Mouse (Mus musculus) frontal cortex, postnatal 10 days (tissue): Measurements from ENCODE around the gene Hnrnpul2.
"Not testable (repeated sequence)": the region's sequence is repeated elsewhere in the genome, so short reads cannot be mapped to it uniquely, and the experiment has no call there.

Experiments
- DNase-seq, 2 experiments: peaks; one replicate each; pipeline ENCODE4 v3.0.0; 2022; ENCODE audit warnings: low spot score in 2 of 2, mixed read lengths in 1 of 2

Hnrnpul2 gene

GRCm38 (mm10) chr19:8818301-8818798, 1.5 kb upstream of the Hnrnpul2 start:
- DNase-seq: no peak

- DNase-seq: peak; percentile 97 to 99
Measured at GRCm38 (mm10) chr19:8818801-8819595, 812 bp upstream of the Hnrnpul2 start, which contains the start of gene Ttc9c. Gene Ttc9c (minus strand): TSS chr19:8819333.

DNA sequence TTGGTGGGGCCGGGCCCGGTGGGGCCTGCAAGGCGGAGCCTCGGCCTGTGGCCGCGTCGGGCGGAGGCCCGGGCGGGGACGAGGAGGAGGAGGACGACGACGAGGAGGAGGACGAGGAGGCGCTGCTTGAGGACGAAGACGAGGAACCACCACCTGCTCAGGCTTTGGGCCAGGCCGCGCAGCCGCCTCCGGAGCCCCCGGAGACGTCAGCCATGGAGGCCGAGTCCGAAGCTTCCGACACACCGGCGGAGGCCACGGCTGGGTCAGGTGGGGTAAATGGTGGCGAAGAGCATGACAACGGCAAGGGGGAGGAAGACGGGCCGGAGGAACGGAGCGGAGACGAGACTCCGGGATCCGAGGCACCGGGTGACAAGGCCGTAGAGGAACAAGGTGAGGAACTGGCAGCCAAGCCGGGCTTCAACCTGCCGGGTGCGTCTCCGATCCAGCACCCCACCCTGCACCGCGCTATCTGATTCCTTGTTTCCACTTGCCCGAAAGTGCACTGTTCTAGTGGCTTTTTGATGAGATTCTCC, 680 bp downstream of the Hnrnpul2 start:
- no peak for DNase-seq

- no peak for DNase-seq
Measured at GRCm38 (mm10) chr19:8821146-8821545, 1.3 kb downstream of the Hnrnpul2 start.

- no peak for DNase-seq
Measured at GRCm38 (mm10) chr19:8822696-8823095, 2.9 kb downstream of the Hnrnpul2 start.

DNA sequence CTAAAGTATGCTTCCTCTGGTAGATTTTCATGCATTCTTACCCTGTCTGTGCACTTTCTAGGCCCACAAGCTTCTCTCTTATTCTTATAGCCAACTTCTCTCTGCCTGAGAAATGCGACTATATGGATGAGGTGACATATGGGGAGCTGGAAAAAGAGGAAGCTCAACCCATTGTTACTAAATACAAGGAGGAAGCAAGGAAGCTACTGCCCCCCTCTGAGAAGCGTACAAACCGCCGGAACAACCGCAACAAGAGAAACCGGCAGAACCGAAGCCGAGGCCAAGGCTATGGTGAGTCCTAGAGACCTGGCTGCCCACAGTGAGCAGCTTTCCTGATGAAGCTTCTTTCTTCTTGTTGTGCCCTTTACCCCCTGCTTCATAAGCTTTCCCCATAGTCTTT, 9.8 kb downstream of the Hnrnpul2 start, which contains the start of gene AC129217.1:
TSS of gene AC129217.1 (plus strand) at position 114 of the 400 bp plus-strand sequence.
- DNase-seq: no peak

- DNase-seq: no peak
Measured at GRCm38 (mm10) chr19:8830664-8831063, 10.9 kb downstream of the Hnrnpul2 start.

- DNase-seq: no peak
Measured at GRCm38 (mm10) chr19:8831262-8831661, 11.5 kb downstream of the Hnrnpul2 start.

GRCm38 (mm10) chr19:8832971-8833370, 13.2 kb downstream of the Hnrnpul2 start:
- no peak for DNase-seq

DNA sequence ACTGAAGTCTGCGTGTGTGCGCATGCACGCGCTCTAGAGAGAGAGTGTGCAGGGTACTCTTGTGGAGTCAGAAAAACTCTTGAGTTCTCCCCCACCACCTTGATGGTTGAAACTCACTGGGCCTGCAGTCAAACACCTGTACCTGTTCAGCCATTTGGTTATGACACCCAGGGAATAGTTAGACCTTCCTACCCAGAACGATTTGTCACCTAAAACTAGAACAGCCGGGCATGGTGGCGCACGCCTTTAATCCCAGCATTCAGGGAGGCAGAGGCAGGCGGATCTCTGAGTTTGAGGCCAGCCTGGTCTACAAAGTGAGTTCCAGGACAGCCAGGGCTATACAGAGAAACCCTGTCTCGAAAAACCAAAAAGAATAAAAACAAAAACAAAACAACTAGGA, 16.5 kb downstream of the Hnrnpul2 start:
- DNase-seq: not testable (repeated sequence)

- peak; percentile 85 to 86 for DNase-seq
Measured at GRCm38 (mm10) chr19:8837251-8837791, 17.5 kb downstream of the Hnrnpul2 start, which contains the start of gene Bscl2. Gene Bscl2 (plus strand): TSS chr19:8837467.

GRCm38 (mm10) chr19:8838041-8838730, 18.4 kb downstream of the Hnrnpul2 start:
- DNase-seq: no peak

GRCm38 (mm10) chr19:8839103-8839907, 19.5 kb downstream of the Hnrnpul2 start, which contains the start of gene Gng3:
Gene Gng3 (minus strand): TSS chr19:8839194.
- DNase-seq: peak; percentile 78 to 84

DNA sequence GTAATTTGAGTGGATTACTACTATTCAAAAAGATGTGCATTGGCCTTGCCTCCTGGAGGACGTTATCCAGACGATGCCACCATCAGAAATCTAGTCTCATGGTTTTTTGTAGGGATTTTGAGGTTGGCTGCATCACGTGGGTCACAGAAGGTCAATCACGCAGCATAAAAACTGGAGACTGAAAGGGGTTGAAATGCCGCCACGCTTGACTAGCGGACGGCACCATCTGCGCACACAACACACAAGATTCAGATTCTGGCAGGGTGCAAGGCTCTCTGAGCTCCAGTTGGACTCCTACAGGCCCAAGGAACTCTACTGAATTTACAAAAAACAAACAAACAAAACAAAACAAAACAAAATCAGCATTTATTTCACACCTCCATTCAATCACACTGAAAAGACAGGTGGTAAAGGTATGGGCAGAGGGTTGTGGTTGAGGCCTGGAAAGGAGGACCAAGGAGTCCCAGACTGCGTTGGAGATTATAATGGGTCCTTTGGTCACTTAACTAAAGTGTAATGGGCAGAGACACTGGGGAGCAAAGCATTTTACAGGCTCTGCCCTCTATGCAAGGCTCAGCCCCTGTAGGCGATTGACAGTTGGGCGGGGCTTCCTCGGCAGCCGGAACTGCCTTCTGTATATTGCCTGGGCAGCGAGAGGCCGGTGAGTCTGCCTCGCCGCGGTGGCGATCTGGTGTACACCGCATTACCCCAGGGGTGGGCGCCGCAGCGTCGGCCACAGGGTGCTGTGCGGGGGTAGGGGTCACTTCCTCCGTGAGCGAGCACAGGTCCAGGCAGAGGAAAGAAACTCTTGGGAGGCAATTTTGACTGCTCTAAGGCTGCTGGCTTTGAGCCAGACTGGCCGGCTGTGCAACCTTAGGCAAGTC, 20.3 kb downstream of the Hnrnpul2 start:
- peak; percentile 66 to 69 for DNase-seq

GRCm38 (mm10) chr19:8841012-8841411, 21.2 kb downstream of the Hnrnpul2 start:
- DNase-seq: no peak

GRCm38 (mm10) chr19:8842961-8843360, 23.2 kb downstream of the Hnrnpul2 start:
- DNase-seq: no peak

- peak; percentile 42 to 66 for DNase-seq
Measured at GRCm38 (mm10) chr19:8844371-8845129, 24.7 kb downstream of the Hnrnpul2 start.

DNA sequence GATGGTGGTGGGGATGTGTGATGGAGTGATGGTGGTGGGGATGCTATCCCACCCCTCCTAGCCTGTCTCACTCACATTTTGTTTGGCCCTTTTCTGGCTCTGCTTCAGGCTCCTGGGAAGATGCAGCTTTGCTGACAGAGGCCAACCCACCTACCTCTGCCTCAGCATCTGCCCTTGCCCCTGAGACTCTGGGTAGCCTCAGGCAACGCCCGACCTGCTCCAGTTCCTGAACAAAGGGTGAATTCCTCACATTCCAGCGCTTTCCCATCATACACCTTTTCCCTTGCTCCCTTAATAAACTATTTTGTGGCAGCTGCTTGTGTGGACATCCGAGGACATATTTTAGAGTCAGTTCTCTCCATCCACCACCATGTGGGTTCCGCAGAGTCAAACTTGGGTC, 28.5 kb downstream of the Hnrnpul2 start:
- no peak for DNase-seq

DNA sequence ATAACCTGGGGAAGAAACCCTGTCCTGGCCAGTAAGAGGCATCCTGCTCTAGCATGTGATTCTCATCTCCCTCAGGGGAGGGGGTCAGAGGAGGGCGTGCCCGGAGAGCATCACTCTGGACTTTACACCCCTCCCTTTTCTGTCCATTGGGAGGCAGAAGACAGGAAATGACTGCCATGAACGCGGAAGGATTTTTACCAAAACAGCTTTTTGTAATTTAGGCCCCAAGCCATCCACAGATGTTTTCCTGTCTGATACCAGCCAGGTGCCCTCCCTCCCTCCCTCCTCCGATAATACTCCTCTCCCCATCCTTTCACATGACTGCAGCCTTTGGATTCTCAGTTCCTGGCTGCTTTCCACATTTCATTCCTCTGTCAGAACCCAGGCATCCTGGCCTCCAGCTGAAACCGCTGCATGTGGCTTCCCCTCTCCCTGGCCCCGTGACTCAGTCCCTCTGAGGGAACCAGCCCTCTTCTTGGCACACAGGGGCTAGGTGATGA, 30.6 kb downstream of the Hnrnpul2 start, which contains the start of gene Lrrn4cl:
TSS of gene Lrrn4cl (plus strand) at position 367 of the 500 bp plus-strand sequence.
- no peak for DNase-seq
